Mouse (Mus musculus): ENCODE results near the gene Ndufa4l2. TPM values are rescaled to one million over a fixed set of nuclear protein-coding genes. Genes with fewer than 3 reads are reported as not detected.

The Ndufa4l2 gene
- total RNA-seq, 2 experiments from 2014 or later, result 11.0 to 11.3 TPM

GRCm38 (mm10) chr10:127509051-127509836 lies 5.5 kb upstream of the Ndufa4l2 start:
- intact Hi-C loops (cut with DNase I), result no loop called here
- peak; percentile 77 to 80 for DNase-seq

DNA sequence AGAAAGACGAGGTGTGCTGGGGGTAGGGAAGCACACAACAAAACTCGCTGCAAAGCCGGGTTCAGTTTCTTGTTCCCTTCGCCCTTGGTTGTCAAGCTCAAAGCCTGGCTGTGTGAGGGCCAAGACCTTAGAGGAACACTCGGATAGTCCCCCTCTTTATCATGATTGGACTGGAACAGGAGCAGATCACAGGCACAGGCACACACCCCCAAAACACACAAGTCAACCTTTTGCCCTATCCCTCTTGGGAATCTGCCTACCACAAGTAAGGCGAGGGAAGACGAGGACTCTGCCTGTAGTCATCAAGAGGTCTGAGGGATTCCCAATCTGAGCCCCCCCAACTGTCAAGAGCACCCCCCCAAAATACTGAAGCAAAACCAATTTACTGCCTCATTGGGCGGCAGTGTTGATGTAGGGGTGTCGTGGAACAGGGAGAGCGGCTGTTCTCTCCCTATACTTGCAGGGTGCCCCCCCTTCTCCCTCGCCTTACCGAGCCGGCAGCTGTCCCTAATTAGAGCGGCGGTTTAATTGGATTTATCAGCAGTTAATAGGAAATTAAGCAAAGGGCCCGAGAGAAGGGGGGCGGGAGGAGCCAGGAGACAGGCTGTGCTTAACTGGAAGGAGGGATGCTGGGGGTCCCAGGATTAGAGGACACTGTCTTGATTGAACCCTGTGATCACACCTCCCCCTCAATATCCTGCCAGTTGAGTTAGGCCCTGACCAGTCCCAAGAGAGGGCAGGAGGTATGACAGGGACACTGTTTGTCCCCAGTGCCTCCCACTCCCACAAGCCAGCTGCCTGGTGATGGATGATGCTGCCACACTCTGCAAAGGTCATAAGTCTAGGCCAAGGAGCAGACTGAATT lies 4.7 kb upstream of the Ndufa4l2 start:
- intact Hi-C loops (cut with DNase I), result no loop called here
- DNase-seq, result no peak

GRCm38 (mm10) chr10:127510895-127511617 lies 3.7 kb upstream of the Ndufa4l2 start:
- no peak for DNase-seq
- intact Hi-C loops (cut with DNase I), result no loop called here

DNA sequence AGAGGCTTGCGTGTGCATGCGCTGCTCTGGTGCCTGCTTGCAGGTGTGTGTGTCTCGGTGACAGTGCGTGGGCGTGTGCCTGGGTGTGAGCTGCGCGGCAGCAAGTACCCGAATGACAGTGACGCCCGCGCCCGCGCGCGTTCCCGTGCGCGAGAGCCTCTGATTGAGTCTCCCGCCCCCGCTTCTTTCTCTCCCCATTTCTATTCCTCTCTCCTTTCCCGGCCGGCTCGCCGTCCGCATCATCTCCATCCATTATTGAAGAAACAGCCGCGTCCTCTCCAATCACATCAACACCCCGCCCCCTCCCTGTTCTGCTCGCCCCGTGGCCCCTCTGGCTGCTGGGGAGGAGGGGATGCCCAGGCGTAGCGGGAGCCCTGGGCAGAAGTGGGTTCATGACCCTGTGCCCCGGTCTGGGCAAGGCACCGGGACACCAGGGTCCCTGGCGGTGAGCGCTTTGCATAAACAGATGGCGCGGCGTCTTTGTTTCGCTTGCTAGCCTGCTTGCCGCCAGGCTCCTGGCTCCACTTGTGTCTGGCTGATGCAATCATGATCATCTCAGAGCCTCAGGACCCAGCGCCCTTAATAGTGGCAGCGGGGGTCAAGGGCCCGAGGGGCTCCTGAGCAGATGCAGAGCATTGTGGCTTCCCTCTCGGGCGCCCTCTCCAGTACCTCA lies 3.0 kb upstream of the Ndufa4l2 start:
- intact Hi-C loops (cut with DNase I), result loop anchor here (2.0 kb wide), 1 partner anchor 33 kb away; no protein-coding TSS in a partner anchor
- peak in 1 of 2 experiments; percentile 48 for DNase-seq

DNA sequence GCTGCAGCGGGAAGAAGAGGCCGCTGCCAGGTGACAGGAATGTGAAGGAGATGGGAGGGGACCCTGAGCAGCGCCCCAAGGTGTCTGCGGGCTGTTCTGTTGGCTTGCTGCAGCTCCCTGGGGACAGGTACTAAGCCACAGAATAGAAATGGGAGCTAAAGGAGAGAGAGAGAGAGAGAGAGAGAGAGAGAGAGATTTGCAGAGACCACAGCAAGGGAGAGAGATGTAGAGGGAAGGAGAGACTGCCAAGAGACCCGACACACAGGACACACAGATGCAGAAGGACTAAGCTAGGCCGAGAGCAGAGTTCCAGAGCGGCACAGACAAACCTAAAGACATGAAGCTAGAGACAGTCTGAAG lies 2.5 kb upstream of the Ndufa4l2 start:
- DNase-seq, result no peak
- intact Hi-C loops (cut with DNase I), result loop anchor here (2.0 kb wide), 1 partner anchor 33 kb away; no protein-coding TSS in a partner anchor

- intact Hi-C loops (cut with DNase I), result loop anchor here (1.0 to 2.0 kb wide), 2 partner anchors 23 to 34 kb away; no protein-coding TSS in a partner anchor
- peak; percentile 90 to 97 for DNase-seq
Measured at GRCm38 (mm10) chr10:127512813-127513212, 2.0 kb upstream of the Ndufa4l2 start.

DNA sequence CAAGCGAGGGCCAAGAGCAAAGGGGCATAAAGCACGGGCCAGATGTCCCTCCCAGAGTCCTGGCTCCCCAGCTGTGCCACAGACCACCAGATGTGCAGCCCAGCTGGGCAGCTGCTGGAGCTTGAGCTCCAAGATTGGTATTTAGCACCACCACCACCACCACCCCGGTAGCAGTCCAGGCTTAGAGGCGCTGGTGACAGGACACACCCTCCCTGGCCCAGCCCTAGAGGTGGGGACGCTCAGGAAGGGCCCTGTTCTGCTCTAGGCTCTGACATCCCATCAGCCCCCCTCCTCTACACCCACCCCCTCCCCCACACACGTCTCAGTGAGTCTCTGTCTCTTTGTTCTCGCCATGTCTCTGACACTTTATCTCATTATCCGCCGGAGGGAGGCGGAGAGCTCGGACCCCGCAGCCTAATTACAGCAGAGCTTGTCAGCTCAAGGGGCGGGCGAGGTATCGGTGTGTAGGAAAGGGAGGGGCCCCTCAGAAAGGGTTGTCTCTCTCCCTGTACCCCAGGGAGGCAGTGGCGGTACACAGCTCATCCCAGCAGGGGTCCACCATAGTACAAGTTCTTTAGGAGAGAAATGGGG lies 1.2 kb upstream of the Ndufa4l2 start:
- intact Hi-C loops (cut with DNase I), result loop anchor here (1.0 to 2.0 kb wide), 2 partner anchors 23 to 35 kb away; no protein-coding TSS in a partner anchor
- no peak for DNase-seq

DNA sequence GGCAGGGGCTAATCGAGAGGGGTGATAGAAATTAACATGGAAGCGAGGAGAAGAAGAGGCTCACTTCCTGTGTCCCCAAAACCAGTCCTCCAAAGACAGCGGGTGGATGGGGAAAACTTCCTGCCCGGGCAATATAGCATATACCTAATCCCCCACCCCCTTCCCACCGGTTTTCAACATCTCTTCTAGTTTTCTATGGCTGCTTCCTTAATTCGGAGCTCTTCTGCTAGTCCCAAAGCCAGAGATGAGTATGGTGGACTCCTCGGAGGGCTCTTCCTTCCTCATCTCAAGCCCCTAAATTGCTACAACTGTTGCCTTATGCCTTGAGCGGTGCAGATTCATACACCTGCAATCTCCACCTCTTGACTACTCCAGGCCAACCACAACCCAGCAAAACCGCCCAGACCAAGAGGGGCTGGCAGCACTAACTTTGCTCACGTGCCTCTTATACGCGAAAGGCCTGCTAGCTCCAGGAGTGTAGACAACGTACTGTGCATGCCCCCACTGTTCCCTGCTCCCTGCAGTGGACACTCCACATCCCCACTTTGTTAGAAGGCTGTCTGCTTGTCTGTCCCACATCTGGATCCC lies 562 bp upstream of the Ndufa4l2 start:
- intact Hi-C loops (cut with DNase I), result no loop called here
- no peak for DNase-seq

DNA sequence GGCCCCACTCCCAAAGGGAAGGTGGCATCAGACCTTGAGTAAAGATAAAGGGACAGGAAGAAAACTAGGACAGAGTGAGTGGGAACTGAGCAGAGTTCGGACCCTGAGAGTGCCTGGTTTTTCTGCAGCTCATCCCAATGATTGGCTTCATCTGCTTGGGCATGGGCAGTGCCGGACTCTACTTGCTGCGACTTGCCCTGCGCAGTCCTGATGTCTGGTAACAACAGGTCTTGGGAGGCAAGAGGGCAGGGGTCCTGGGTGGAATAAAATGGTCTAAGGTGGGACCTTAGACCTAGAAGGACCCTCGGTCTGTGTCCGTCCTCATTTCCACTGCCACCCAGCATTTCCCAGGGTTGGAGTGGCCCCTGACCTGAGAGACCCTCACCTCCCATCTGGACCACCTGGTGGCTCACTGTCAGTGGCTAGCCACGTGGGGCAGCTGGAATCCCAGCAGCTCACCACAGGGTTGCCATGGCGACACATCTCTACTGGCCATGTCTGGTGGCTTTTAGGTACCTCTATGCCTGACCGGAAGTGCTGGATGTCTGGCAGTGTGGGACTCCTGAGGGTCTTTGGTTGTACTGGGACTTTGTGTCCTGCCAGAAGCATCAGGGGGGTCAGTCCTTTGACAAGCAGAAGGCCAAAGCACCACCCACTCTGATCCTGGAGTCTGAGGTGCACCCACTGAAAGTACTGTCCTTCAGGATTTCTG lies 660 bp downstream of the Ndufa4l2 start:
- intact Hi-C loops (cut with DNase I), result no loop called here
- DNase-seq, result no peak

- intact Hi-C loops (cut with DNase I), result no loop called here
- no peak for DNase-seq
Measured at GRCm38 (mm10) chr10:127515983-127516459, 1.3 kb downstream of the Ndufa4l2 start.

DNA sequence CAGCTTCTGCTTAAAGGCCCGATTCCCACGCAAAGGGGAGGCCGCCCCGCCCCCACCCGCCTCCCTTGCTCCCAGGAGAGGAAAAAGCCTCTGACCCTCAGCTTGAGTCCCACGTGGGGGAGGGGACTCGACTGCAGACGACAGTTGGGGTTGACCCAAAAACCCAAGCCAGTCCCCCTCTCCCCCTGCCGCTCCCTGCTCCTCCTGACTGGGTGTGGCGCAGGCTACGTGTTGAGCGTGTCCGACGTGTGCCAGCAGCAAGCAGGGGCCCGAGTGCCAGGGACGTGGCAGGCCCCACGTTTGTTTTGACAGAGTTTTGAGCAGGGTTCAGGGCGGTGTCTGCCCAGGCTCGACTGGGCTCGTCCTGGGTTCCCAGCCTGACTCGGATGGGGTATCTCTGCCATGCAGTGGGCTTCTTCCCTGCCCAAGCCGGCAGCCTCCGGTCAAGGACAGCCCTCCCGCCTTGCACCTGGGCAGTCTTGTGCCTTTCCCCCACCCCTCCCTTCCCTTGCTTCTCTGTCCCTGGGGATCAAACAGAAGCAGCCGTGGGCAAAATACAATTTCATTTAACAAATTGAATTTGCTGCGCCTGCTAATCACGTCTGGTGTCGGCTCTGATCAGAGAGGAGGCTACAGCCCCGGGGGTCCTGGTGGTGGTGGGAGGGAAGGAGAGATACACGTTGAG lies 2.0 kb downstream of the Ndufa4l2 start:
- peak in 1 of 2 experiments; percentile 44 for DNase-seq
- intact Hi-C loops (cut with DNase I), result no loop called here

- intact Hi-C loops (cut with DNase I), result no loop called here
- DNase-seq, result no peak
Measured at GRCm38 (mm10) chr10:127517941-127518340, 3.2 kb downstream of the Ndufa4l2 start.

- intact Hi-C loops (cut with DNase I), result no loop called here
- no peak for DNase-seq
Measured at GRCm38 (mm10) chr10:127519041-127519701, 4.4 kb downstream of the Ndufa4l2 start.

DNA sequence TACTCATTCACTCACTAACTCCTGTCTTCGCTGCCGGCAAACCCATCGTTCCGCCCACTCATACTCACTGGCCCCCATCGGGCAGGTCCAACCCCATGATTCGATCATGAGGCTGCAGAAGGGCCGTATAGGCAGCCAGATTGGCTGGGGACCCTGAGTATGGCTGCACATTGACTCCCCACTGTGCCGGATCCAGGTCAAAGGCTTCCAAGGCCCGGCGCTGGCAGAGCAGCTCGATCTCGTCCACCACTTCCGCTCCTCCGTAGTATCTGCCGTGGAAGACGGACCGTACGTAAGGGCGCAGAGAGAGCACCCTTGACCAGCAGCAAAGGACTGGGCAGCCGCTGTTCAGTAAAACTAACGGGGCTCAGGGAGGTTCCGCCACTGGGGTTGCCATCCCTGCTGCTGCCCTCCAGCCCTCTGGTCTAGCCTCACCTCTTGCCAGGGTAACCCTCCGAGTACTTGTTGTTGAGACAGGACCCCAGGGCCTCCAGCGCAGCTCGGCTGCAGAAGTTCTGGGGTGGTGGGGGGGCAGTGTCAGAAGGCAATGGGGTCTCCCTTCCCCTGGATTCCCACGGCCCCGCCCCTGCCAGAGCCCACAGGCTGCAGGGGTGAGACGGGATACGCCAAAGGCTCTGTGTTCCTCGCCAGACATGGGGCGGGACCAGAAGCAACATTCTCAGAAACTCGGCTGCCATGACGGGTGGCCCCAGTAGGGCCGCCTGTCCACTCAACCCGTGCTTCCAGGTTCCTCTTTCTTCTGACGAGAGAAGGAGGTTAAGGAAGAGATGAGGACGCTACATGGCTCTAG lies 5.3 kb downstream of the Ndufa4l2 start:
- DNase-seq, result no peak
- intact Hi-C loops (cut with DNase I), result no loop called here

DNA sequence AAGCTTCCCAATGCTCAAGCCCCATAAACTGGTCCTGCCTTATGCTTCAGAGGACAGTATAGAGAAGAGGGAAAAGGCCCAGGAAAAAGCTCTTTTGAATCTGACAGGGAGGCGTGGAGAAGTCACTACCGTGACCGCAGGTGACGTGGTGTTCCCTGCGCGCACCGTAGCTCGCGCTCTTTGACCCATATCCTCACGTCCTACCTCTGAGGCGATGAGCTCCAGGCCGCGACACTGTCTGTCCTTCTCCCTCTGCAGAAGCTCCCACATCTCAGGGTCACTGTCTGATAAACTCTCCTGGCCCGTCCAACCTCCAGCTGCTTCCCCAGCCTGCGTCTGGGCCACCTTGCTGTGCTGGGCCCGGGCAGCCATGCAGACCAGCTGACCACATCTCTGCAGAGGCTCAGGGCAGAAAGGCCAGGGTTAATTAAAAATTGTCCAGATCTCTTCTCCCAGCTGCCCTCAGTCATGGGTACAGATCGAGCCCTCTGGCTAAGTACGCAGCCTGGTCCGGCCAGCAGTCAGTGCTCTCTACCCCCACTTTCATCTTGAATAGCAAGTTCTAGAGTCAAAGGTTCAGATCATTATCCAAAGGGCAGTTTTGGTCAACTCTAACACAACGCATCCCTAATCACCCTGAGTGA lies 6.1 kb downstream of the Ndufa4l2 start:
- intact Hi-C loops (cut with DNase I), result no loop called here
- no peak for DNase-seq

DNA sequence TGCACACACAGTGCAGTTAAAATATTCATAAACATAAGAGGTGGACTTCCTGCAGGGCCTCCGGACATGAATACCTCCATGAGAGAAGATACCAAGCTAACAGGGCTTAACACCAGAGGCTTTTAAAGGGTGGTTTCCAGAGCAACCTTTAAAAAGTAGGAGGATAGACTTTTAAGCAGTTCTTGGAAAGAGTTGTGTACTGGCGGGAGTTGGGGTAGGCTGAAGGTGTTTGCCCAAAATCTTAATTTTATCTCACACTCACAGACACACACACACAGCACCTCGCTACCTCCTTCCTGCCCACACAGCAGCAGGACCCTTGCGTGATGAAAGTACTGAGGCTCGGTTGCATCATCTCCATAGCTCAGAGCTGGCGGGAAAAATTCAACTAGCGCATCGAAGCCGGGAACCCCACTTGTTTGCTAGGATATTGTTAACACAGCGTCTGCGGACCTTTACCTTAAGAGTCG lies 6.9 kb downstream of the Ndufa4l2 start:
- intact Hi-C loops (cut with DNase I), result no loop called here
- no peak for DNase-seq

Data from gastrocnemius, postnatal 36 days (tissue).